Mouse (Mus musculus): Measurements from ENCODE around the gene Pml.

GRCm38 (mm10) chr9:58266571-58267011, 17.0 kb upstream of the Pml start:
- no peak for TF ChIP-seq CTCF (IDR thresholded peaks at IDR 0.05; ENCODE audit: extremely low read depth, insufficient read depth, low read length)
- TF ChIP-seq POLR2A (IDR thresholded peaks at IDR 0.05; ENCODE audit: extremely low read depth, insufficient read depth, low read length) = no peak
